Mouse (Mus musculus): ENCODE results near the gene Fam129b. TPM values are rescaled to one million over a fixed set of nuclear protein-coding genes. Genes with fewer than 3 reads are reported as not detected.

The Fam129b gene
- polyA plus RNA-seq, 1 experiment from 2014 or later, result 56.2 TPM

GRCm38 (mm10) chr2:32884745-32885144 lies 8.8 kb downstream of the Fam129b start:
- Histone ChIP-seq H3K27me3 (ENCODE audit: insufficient read depth, low read length) (no peaks in the 10 kb centered on the region), H3K4me2 (replicated peaks; ENCODE audit: low read depth, low read length) (peak overlapping the region; percentile 22), H3K9ac (replicated peaks; ENCODE audit: low read length) (peak overlapping the region; percentile 18; the same call in 1 of the 2 replicates), H3K27ac (ENCODE audit: low read length) (peak overlapping the region; percentile 88), H3K36me3 (ENCODE audit: insufficient read depth, low read length) (no peaks in the 10 kb centered on the region), H3K4me3 (ENCODE audit: low read length) (no peak overlapping the region), H3K9me3 (ENCODE audit: low read length) (no peaks in the 10 kb centered on the region), H3K4me1 (ENCODE audit: insufficient read depth, low read length) (peaks cover 68% of the 10 kb centered on the region)
- ATAC-seq (ENCODE audit: low FRiP score, low TSS enrichment), result 0 out of 2 replicates have a peak, but pooled peaks have one; percentile 28
- WGBS, result 14% methylated on average over 7 of the region's 7 CpGs

- Histone ChIP-seq H3K4me1 (ENCODE audit: insufficient read depth, low read length) (peaks cover 45% of the 10 kb centered on the region), H3K4me3 (ENCODE audit: low read length) (no peak overlapping the region), H3K27me3 (ENCODE audit: insufficient read depth, low read length) (no peaks in the 10 kb centered on the region), H3K36me3 (ENCODE audit: insufficient read depth, low read length) (no peaks in the 10 kb centered on the region), H3K9ac (replicated peaks; ENCODE audit: low read length) (peak overlapping the region; percentile 51), H3K9me3 (ENCODE audit: low read length) (no peaks in the 10 kb centered on the region), H3K27ac (ENCODE audit: low read length) (peak overlapping the region; percentile 79), H3K4me2 (replicated peaks; ENCODE audit: low read depth, low read length) (0 out of 2 replicates have a peak overlapping the region, but pooled peaks have one; percentile 8)
- no peak; the same call in 1 of the 2 replicates for ATAC-seq (ENCODE audit: low FRiP score, low TSS enrichment)
- WGBS, result 11% methylated on average over 9 of the region's 9 CpGs
These were observed 12.1 kb downstream of the Fam129b start for GRCm38 (mm10) chr2:32888029-32888428.

GRCm38 (mm10) chr2:32888551-32888950 lies 12.6 kb downstream of the Fam129b start:
- no peaks in the 10 kb centered on the region for H3K36me3 ChIP-seq (ENCODE audit: insufficient read depth, low read length)
- H3K9me3 ChIP-seq (ENCODE audit: low read length), result no peaks in the 10 kb centered on the region
- peak overlapping the region; percentile 51 for H3K9ac ChIP-seq (replicated peaks; ENCODE audit: low read length)
- WGBS, result 20% methylated on average over 3 of the region's 3 CpGs
- H3K27me3 ChIP-seq (ENCODE audit: insufficient read depth, low read length), result no peaks in the 10 kb centered on the region
- peak; percentile 29 for ATAC-seq (ENCODE audit: low FRiP score, low TSS enrichment)
- H3K27ac ChIP-seq (ENCODE audit: low read length), result peak overlapping the region; percentile 79
- peaks cover 42% of the 10 kb centered on the region for H3K4me1 ChIP-seq (ENCODE audit: insufficient read depth, low read length)
- H3K4me3 ChIP-seq (ENCODE audit: low read length), result no peak overlapping the region
- H3K4me2 ChIP-seq (replicated peaks; ENCODE audit: low read depth, low read length), result no peak overlapping the region

- Histone ChIP-seq H3K27ac (ENCODE audit: low read length) (no peak overlapping the region), H3K4me1 (ENCODE audit: insufficient read depth, low read length) (peaks cover 36% of the 10 kb centered on the region), H3K4me2 (replicated peaks; ENCODE audit: low read depth, low read length) (no peak overlapping the region), H3K36me3 (ENCODE audit: insufficient read depth, low read length) (no peaks in the 10 kb centered on the region), H3K27me3 (ENCODE audit: insufficient read depth, low read length) (no peaks in the 10 kb centered on the region), H3K9me3 (ENCODE audit: low read length) (no peaks in the 10 kb centered on the region), H3K9ac (replicated peaks; ENCODE audit: low read length) (no peak overlapping the region), H3K4me3 (ENCODE audit: low read length) (no peak overlapping the region)
- ATAC-seq (ENCODE audit: low FRiP score, low TSS enrichment), result no peak
- WGBS, result 78% methylated on average over 3 of the region's 3 CpGs
These were observed 14.4 kb downstream of the Fam129b start for GRCm38 (mm10) chr2:32890280-32890679.

- Histone ChIP-seq H3K4me2 (replicated peaks; ENCODE audit: low read depth, low read length) (no peak overlapping the region), H3K27ac (ENCODE audit: low read length) (no peak overlapping the region; the same call in 1 of the 2 replicates), H3K9me3 (ENCODE audit: low read length) (no peaks in the 10 kb centered on the region), H3K36me3 (ENCODE audit: insufficient read depth, low read length) (no peaks in the 10 kb centered on the region), H3K4me3 (ENCODE audit: low read length) (no peak overlapping the region), H3K4me1 (ENCODE audit: insufficient read depth, low read length) (peaks cover 45% of the 10 kb centered on the region), H3K27me3 (ENCODE audit: insufficient read depth, low read length) (no peaks in the 10 kb centered on the region), H3K9ac (replicated peaks; ENCODE audit: low read length) (no peak overlapping the region)
- no peak for ATAC-seq (ENCODE audit: low FRiP score, low TSS enrichment)
- WGBS, result 60% methylated on average over 9 of the region's 9 CpGs
These were observed 15.4 kb downstream of the Fam129b start for GRCm38 (mm10) chr2:32891278-32891677.

GRCm38 (mm10) chr2:32892490-32892889 lies 16.6 kb downstream of the Fam129b start:
- no peak overlapping the region for H3K9ac ChIP-seq (replicated peaks; ENCODE audit: low read length)
- no peak for ATAC-seq (ENCODE audit: low FRiP score, low TSS enrichment)
- no peak overlapping the region for H3K4me2 ChIP-seq (replicated peaks; ENCODE audit: low read depth, low read length)
- WGBS, result 82% methylated on average over 14 of the region's 14 CpGs
- H3K36me3 ChIP-seq (ENCODE audit: insufficient read depth, low read length), result no peaks in the 10 kb centered on the region
- no peak overlapping the region for H3K27ac ChIP-seq (ENCODE audit: low read length)
- H3K4me1 ChIP-seq (ENCODE audit: insufficient read depth, low read length), result peaks cover 54% of the 10 kb centered on the region
- no peaks in the 10 kb centered on the region for H3K27me3 ChIP-seq (ENCODE audit: insufficient read depth, low read length)
- no peaks in the 10 kb centered on the region for H3K9me3 ChIP-seq (ENCODE audit: low read length)
- no peak overlapping the region for H3K4me3 ChIP-seq (ENCODE audit: low read length)

GRCm38 (mm10) chr2:32894097-32894496 lies 18.2 kb downstream of the Fam129b start:
- peaks cover 54% of the 10 kb centered on the region for H3K4me1 ChIP-seq (ENCODE audit: insufficient read depth, low read length)
- H3K27ac ChIP-seq (ENCODE audit: low read length), result no peak overlapping the region

GRCm38 (mm10) chr2:32895606-32896106 lies 19.7 kb downstream of the Fam129b start:
- Histone ChIP-seq H3K9me3 (ENCODE audit: low read length) (no peaks in the 10 kb centered on the region), H3K9ac (replicated peaks; ENCODE audit: low read length) (peak overlapping the region; percentile 23), H3K27me3 (ENCODE audit: insufficient read depth, low read length) (no peaks in the 10 kb centered on the region), H3K4me2 (replicated peaks; ENCODE audit: low read depth, low read length) (0 out of 2 replicates have a peak overlapping the region, but pooled peaks have one; percentile 4), H3K36me3 (ENCODE audit: insufficient read depth, low read length) (no peaks in the 10 kb centered on the region), H3K4me1 (ENCODE audit: insufficient read depth, low read length) (peaks cover 54% of the 10 kb centered on the region), H3K27ac (ENCODE audit: low read length) (peak overlapping the region; percentile 93), H3K4me3 (ENCODE audit: low read length) (no peak overlapping the region)
- WGBS, result 45% methylated on average over 8 of the region's 8 CpGs
- ATAC-seq (ENCODE audit: low FRiP score, low TSS enrichment), result peak; percentile 60

More at GRCm38 (mm10) chr2:32894097-32894496, 18.2 kb downstream of the Fam129b start:
- Histone ChIP-seq H3K27me3 (ENCODE audit: insufficient read depth, low read length) (no peaks in the 10 kb centered on the region), H3K4me2 (replicated peaks; ENCODE audit: low read depth, low read length) (no peak overlapping the region), H3K36me3 (ENCODE audit: insufficient read depth, low read length) (no peaks in the 10 kb centered on the region), H3K9me3 (ENCODE audit: low read length) (no peaks in the 10 kb centered on the region), H3K9ac (replicated peaks; ENCODE audit: low read length) (no peak overlapping the region), H3K4me3 (ENCODE audit: low read length) (no peak overlapping the region)
- WGBS, result 61% methylated on average over 2 of the region's 2 CpGs
- ATAC-seq (ENCODE audit: low FRiP score, low TSS enrichment), result no peak

GRCm38 (mm10) chr2:32896507-32897147 lies 20.7 kb downstream of the Fam129b start:
- Histone ChIP-seq H3K4me2 (replicated peaks; ENCODE audit: low read depth, low read length) (no peak overlapping the region), H3K9ac (replicated peaks; ENCODE audit: low read length) (no peak overlapping the region), H3K27me3 (ENCODE audit: insufficient read depth, low read length) (no peaks in the 10 kb centered on the region), H3K9me3 (ENCODE audit: low read length) (no peaks in the 10 kb centered on the region), H3K36me3 (ENCODE audit: insufficient read depth, low read length) (no peaks in the 10 kb centered on the region), H3K27ac (ENCODE audit: low read length) (peak overlapping the region; percentile 93), H3K4me3 (ENCODE audit: low read length) (no peak overlapping the region), H3K4me1 (ENCODE audit: insufficient read depth, low read length) (peaks cover 47% of the 10 kb centered on the region)
- WGBS, result 59% methylated on average over 10 of the region's 10 CpGs
- no peak for ATAC-seq (ENCODE audit: low FRiP score, low TSS enrichment)

- ATAC-seq (ENCODE audit: low FRiP score, low TSS enrichment), result no peak
- Histone ChIP-seq H3K9me3 (ENCODE audit: low read length) (no peaks in the 10 kb centered on the region), H3K27ac (ENCODE audit: low read length) (peak overlapping the region; percentile 43), H3K9ac (replicated peaks; ENCODE audit: low read length) (no peak overlapping the region), H3K27me3 (ENCODE audit: insufficient read depth, low read length) (no peaks in the 10 kb centered on the region), H3K4me1 (ENCODE audit: insufficient read depth, low read length) (peaks cover 47% of the 10 kb centered on the region), H3K36me3 (ENCODE audit: insufficient read depth, low read length) (no peaks in the 10 kb centered on the region), H3K4me2 (replicated peaks; ENCODE audit: low read depth, low read length) (no peak overlapping the region), H3K4me3 (ENCODE audit: low read length) (no peak overlapping the region)
- WGBS, result 57% methylated on average over 7 of the region's 7 CpGs
These were observed 23.1 kb downstream of the Fam129b start for GRCm38 (mm10) chr2:32898983-32899382.

All from kidney, embryonic 16.5 days (tissue).